Mouse (Mus musculus) megakaryocyte, embryonic 14.5 days (primary cell): ENCODE data around the gene AA467197. TPM values are rescaled to one million over a fixed set of nuclear protein-coding genes. Genes with fewer than 3 reads are reported as not detected.

ENCODE experiments used
- H3K27me3 ChIP-seq: replicated peaks from 2 replicates; pipeline ENCODE3; 2012; ENCODE audit warnings: inconsistent platforms
- H3K36me3 ChIP-seq: replicated peaks from 2 replicates; pipeline ENCODE3; 2012; ENCODE audit warnings: low read length, inconsistent platforms, mixed read lengths
- H3K4me1 ChIP-seq: 2 replicates; pipeline ENCODE4 v1.6.1; 2012; ENCODE audit warnings: inconsistent platforms
- H3K4me3 ChIP-seq: replicated peaks from 2 replicates; pipeline ENCODE3; 2012; ENCODE audit warnings: moderate library complexity, mild to moderate bottlenecking, inconsistent platforms
- H3K9me3 ChIP-seq: 2 replicates; pipeline ENCODE4 v1.6.1; 2012; ENCODE audit warnings: inconsistent platforms
- FLI1 ChIP-seq: IDR thresholded peaks from 2 replicates; pipeline ENCODE4 v1.6.1; 2012; ENCODE audit warnings: low read length, inconsistent platforms, mixed read lengths
- GATA1 ChIP-seq: IDR thresholded peaks from 3 replicates; pipeline ENCODE4 v1.6.1; 2012; ENCODE audit warnings: mixed read lengths, low read length, inconsistent platforms, borderline replicate concordance
- polyA plus RNA-seq: library from polyadenylated mRNA; stranded (reverse); fragments of >175 nt; gene quantifications from 2 replicates; pipeline ENCODE4 v1.2.3, GENCODE M21; 2012; ENCODE audit warnings: low replicate concordance; ENCODE audit not compliant: insufficient read depth

Gene AA467197
- polyA plus RNA-seq, 1 experiment, result not detected

GRCm38 (mm10) chr2:122611654-122611973, 25.2 kb upstream of the AA467197 start:
- no peaks in the 10 kb centered on the region for H3K9me3 ChIP-seq
- H3K4me3 ChIP-seq, result peak overlapping the region; percentile 93
- H3K36me3 ChIP-seq, result no peaks in the 10 kb centered on the region
- TF ChIP-seq GATA1 (no peak), FLI1 (no peak)
- H3K4me1 ChIP-seq, result peaks cover 15% of the 10 kb centered on the region
- peaks cover 15% of the 10 kb centered on the region for H3K27me3 ChIP-seq

DNA sequence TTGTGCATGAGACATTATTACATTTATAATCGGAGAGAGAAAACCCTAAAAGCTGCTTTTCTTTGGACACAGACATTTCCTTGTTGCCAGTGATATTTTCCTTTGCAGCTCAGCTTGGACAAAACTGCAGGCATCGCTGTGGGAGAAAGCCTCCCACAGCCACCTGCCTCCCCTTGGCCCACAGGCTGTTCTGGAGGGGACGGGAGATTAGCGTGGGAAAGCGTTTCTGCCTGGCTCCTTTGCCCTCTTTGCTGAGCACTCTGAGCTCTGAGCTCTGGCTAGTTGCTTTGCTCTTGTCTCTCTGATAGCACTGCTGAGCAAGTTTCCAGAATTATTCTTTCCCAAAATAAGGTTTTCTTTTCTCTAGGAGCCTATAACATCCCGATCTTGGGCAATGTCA, 20.5 kb upstream of the AA467197 start:
- H3K4me1 ChIP-seq, result peaks cover 4% of the 10 kb centered on the region; the same call in 1 of the 2 replicates
- no peaks in the 10 kb centered on the region for H3K36me3 ChIP-seq
- no peak for TF ChIP-seq FLI1
- no peak for TF ChIP-seq GATA1
- no peak overlapping the region for H3K4me3 ChIP-seq
- no peaks in the 10 kb centered on the region for H3K9me3 ChIP-seq
- H3K27me3 ChIP-seq, result peaks cover 6% of the 10 kb centered on the region

DNA sequence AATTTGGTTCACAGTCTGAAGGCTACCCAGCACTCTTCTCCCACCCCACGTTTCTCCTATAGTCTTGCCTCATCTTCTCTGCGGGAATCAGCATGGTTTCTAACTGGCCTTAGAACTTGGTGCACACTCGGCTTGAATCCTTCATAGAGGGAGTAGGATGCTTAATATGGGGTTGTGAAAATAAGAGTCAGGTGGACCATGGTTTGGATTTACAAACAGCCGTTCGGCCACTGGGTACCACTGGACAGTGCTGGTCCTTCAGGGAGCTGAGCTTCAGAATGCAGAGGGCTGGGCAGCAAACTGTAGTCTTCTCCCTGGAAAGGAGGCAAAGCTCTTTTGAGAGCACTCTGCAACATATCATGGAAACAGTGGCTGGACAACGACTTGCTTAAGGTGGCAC, 19.0 kb upstream of the AA467197 start:
- Histone ChIP-seq H3K27me3 (peaks cover 6% of the 10 kb centered on the region), H3K36me3 (no peaks in the 10 kb centered on the region), H3K4me1 (no peaks in the 10 kb centered on the region), H3K4me3 (no peak overlapping the region), H3K9me3 (peaks cover 3% of the 10 kb centered on the region; the same call in 1 of the 2 replicates)
- no peak for TF ChIP-seq GATA1
- TF ChIP-seq FLI1, result no peak

DNA sequence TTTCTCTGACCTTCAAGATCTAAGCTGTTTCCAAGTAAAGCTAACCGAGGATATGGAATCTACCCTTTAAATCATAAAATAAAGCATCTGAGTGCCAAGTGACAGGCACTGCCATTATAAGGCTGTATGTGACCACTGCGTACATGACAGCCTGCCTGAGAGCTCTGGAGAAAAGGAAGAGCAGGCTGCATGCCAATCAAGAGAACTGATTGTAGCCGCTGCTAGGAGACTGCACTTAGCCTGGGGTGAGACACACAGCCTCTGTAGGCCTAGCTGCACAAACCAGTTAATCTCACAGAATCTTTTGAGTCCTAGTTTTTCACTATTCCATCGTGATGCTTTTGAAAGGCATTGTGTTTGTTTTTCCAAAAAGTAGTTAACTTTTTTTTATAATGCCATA, 18.1 kb upstream of the AA467197 start:
- no peaks in the 10 kb centered on the region for H3K4me1 ChIP-seq
- no peaks in the 10 kb centered on the region for H3K36me3 ChIP-seq
- no peak overlapping the region for H3K4me3 ChIP-seq
- TF ChIP-seq FLI1 (no peak), GATA1 (no peak)
- peaks cover 2% of the 10 kb centered on the region for H3K27me3 ChIP-seq
- peaks cover 3% of the 10 kb centered on the region; the same call in 1 of the 2 replicates for H3K9me3 ChIP-seq

DNA sequence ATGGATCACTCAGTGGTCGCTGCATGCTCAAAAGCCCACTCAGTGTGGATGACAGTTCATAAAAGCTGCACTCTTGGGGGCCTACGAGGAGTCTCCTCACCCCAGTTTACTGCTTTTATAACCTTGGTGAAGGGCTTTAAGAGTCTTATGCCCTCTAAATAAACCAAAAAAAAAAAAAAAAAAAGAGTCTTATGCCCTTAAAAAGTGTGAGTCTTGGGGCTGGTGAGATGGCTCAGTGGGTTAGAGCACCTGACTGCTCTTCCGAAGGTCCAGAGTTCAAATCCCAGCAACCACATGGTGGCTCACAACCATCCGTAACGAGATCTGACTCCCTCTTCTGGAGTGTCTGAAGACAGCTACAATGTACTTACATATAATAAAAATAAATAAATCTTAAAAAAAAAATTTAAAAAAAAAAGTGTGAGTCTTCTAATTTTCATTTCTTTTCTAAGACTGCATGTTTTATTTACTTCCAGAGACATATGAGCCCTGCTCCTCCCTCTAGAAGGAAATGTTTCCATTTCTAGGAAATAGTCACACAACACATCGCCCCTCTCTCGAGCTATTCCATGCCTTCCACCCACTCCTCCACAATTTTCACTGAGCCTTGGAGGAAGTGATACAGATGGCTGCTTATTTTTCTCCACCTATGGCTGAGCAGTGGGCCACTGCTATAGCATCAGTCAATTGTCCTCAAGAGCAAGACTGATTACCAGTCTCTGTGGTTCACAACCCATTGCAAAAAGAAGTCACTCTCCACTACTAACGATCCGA, 15.3 kb upstream of the AA467197 start:
- Histone ChIP-seq H3K27me3 (peaks cover 9% of the 10 kb centered on the region), H3K4me3 (no peak overlapping the region), H3K36me3 (no peaks in the 10 kb centered on the region), H3K4me1 (no peaks in the 10 kb centered on the region), H3K9me3 (peaks cover 7% of the 10 kb centered on the region)
- TF ChIP-seq FLI1, result no peak
- TF ChIP-seq GATA1, result no peak

GRCm38 (mm10) chr2:122625930-122626329, 10.9 kb upstream of the AA467197 start:
- TF ChIP-seq FLI1 (no peak), GATA1 (no peak)
- no peak overlapping the region for H3K4me3 ChIP-seq
- no peaks in the 10 kb centered on the region for H3K36me3 ChIP-seq
- H3K4me1 ChIP-seq, result no peaks in the 10 kb centered on the region; the same call in 1 of the 2 replicates
- peaks cover 9% of the 10 kb centered on the region for H3K27me3 ChIP-seq
- peaks cover 18% of the 10 kb centered on the region for H3K9me3 ChIP-seq

GRCm38 (mm10) chr2:122628976-122629375, 7.8 kb upstream of the AA467197 start:
- Histone ChIP-seq H3K36me3 (peaks cover 17% of the 10 kb centered on the region), H3K4me3 (no peak overlapping the region), H3K9me3 (peaks cover 14% of the 10 kb centered on the region), H3K27me3 (peaks cover 6% of the 10 kb centered on the region), H3K4me1 (peaks cover 8% of the 10 kb centered on the region)
- TF ChIP-seq FLI1 (no peak), GATA1 (no peak)

DNA sequence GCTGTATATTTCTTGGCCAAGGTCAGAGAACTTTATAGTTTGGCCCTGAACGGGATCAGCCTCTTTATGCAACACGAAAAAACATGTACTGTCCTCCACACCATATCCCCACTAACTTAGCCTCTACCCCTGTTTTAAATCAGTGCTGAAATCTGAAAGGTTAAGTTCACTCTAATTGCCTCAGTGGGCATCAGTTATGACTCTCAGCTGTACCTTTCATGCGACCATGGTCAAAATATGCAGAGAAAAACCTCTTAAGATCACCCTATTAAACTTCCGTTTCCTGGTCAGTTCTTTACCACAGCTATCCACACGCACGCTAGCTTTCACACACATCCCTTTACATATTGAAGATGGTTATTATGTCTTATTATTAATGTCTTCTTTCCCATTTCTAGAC, 6.9 kb upstream of the AA467197 start:
- Histone ChIP-seq H3K4me1 (peaks cover 8% of the 10 kb centered on the region), H3K27me3 (peaks cover 3% of the 10 kb centered on the region), H3K36me3 (peaks cover 21% of the 10 kb centered on the region), H3K4me3 (no peak overlapping the region), H3K9me3 (peaks cover 11% of the 10 kb centered on the region; the same call in 1 of the 2 replicates)
- TF ChIP-seq FLI1, result no peak
- TF ChIP-seq GATA1, result no peak

DNA sequence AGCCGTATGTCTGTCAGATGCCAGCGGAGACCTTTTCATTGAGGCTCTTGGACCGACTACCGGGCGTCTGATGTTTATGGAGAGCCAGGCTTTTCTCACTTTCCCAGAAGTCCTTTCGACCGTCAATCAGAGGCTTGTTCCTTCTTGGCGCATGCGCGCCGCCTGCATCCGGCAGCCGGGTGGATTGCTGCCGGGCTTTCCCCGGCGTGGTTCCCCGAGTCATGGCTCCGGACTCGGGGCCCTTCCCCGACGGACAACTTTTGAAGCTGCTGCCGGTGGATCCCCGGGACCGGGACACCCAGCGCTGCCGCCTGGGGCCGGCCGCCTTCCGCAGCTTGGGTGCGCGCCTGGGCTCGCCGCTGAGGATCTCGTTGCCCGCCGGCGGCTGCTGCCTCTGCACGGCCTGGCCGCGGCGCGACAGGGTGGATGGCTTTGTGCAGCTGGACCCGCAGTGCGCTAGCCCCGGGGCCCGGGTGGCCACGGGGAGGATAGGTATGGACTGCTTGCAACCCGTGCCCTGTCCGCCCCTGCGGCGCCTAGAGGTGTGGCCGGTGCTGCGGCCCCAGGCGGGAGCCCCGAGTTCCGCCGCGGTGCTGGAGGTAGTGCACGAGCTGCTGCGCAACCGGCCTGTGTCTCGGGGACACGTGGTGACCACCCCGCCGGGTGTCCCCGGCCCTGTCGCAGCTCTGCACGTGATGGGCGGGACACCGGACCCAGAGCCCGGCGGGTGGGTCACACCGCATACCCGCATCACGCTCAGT, 6.1 kb upstream of the AA467197 start:
- Histone ChIP-seq H3K36me3 (peaks cover 21% of the 10 kb centered on the region), H3K4me3 (peak overlapping the region; percentile 92), H3K9me3 (peaks cover 11% of the 10 kb centered on the region; the same call in 1 of the 2 replicates), H3K27me3 (peaks cover 3% of the 10 kb centered on the region), H3K4me1 (peaks cover 8% of the 10 kb centered on the region)
- TF ChIP-seq FLI1, result no peak
- TF ChIP-seq GATA1, result no peak
